Mouse (Mus musculus) stomach, embryonic 16.5 days (tissue): ENCODE results near the gene Abhd17c. TPM values are rescaled to one million over a fixed set of nuclear protein-coding genes. Genes with fewer than 3 reads are reported as not detected.

ENCODE experiments used
- ATAC-seq: fragments of 200-750 bp; cut with Nextera tagmentation; 2 replicates; pipeline ENCODE4 v1.8.0; 2017; ENCODE audit warnings: moderate number of reproducible peaks, moderate TSS enrichment; ENCODE audit not compliant: insufficient read depth, low FRiP score
- H3K27ac ChIP-seq: fragments of 300-500 bp; sonication (generic); 2 replicates; pipeline ENCODE4 v1.5.1; 2014; ENCODE audit warnings: low read length
- H3K27me3 ChIP-seq: fragments of 300-500 bp; sonication (generic); 2 replicates; pipeline ENCODE4 v1.6.1; 2014; ENCODE audit warnings: low read length, control low read depth, mixed read lengths; ENCODE audit not compliant: control insufficient read depth, insufficient read depth
- H3K36me3 ChIP-seq: fragments of 300-500 bp; sonication (generic); 2 replicates; pipeline ENCODE4 v1.6.1; 2014; ENCODE audit warnings: low read length; ENCODE audit not compliant: control insufficient read depth, insufficient read depth
- H3K4me1 ChIP-seq: fragments of 300-500 bp; sonication (generic); 2 replicates; pipeline ENCODE4 v1.6.1; 2014; ENCODE audit warnings: low read length, control low read depth, mixed read lengths; ENCODE audit not compliant: control insufficient read depth, insufficient read depth
- H3K4me2 ChIP-seq: fragments of 300-500 bp; sonication (generic); 2 replicates; pipeline ENCODE4 v1.6.1; 2014; ENCODE audit warnings: low read depth, low read length, mixed read lengths
- H3K4me3 ChIP-seq: fragments of 300-500 bp; sonication (generic); replicated peaks from 2 replicates; pipeline ENCODE4 v1.5.1; 2014; ENCODE audit warnings: mild to moderate bottlenecking, low read length
- H3K9ac ChIP-seq: fragments of 300-500 bp; sonication (generic); 2 replicates; pipeline ENCODE4 v1.6.1; 2014; ENCODE audit warnings: low read length
- H3K9me3 ChIP-seq: fragments of 300-500 bp; sonication (generic); replicated peaks from 2 replicates; pipeline ENCODE4 v1.6.1; 2016; ENCODE audit warnings: low read length, control low read depth; ENCODE audit not compliant: control insufficient read depth
- WGBS: fragments of 180-500 bp; shearing (Covaris S2); extraction: QIAGEN DNeasy Blood & Tissue Kit; methylation state at CpG from one replicate; pipeline ENCODE4 v1.1.7; 2014; 5-methylcytosine and 5-hydroxymethylcytosine counted together
- polyA plus RNA-seq: library from polyadenylated mRNA; unstranded; fragments of >200 nt; fragmentation: Nextera tagmentation; extraction: Ambion mirVana; gene quantifications from 2 replicates; pipeline ENCODE4 v1.2.1, GENCODE M21; 2015

Gene Abhd17c
- polyA plus RNA-seq, 1 experiment from 2014 or later, result 8.9 TPM

DNA sequence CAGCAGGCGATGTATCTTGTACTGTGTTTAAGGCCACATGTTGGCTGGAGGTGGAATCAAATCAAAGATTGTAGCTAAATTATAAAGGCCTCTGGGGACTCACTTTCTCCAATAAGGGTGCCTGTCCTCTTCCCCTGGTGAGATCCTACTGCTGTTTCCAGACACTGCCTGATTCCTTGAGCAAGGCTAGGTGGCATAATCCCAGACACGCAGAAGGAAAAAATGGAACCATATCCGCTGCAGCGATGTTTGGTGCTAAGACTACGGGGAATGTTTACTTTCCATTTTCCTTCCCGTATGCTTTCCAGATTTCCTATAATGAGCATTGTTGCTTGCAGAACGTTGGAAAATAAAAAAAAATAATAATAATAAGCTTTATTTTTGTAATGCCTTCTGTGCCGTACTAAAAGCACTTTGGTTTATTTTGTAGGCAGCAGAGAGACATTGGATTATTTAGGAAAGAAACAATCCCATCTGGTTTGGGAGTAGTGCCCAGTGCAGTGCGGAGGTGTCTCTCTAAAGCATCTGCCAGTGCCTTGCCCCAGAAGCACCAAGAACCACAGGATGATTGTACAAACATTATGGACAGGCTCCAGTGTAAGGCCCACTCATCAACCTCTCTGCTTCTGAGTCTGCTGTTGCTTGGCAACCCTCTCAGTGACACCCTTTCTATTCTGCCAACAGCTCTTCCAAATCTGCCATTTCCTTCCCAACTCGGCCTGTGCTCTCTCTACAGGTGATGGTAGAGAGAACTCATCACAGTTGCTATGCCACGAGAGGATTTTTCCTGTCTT lies 23.2 kb upstream of the Abhd17c start:
- no peak overlapping the region for H3K4me3 ChIP-seq
- no peaks in the 10 kb centered on the region for H3K4me1 ChIP-seq
- H3K9ac ChIP-seq, result no peak overlapping the region
- ATAC-seq, result no peak
- WGBS, result 72% methylated on average over 11 of the region's 11 CpGs
- no peak overlapping the region for H3K4me2 ChIP-seq
- no peak overlapping the region for H3K27ac ChIP-seq
- H3K9me3 ChIP-seq, result no peaks in the 10 kb centered on the region
- no peaks in the 10 kb centered on the region for H3K27me3 ChIP-seq
- no peaks in the 10 kb centered on the region for H3K36me3 ChIP-seq

DNA sequence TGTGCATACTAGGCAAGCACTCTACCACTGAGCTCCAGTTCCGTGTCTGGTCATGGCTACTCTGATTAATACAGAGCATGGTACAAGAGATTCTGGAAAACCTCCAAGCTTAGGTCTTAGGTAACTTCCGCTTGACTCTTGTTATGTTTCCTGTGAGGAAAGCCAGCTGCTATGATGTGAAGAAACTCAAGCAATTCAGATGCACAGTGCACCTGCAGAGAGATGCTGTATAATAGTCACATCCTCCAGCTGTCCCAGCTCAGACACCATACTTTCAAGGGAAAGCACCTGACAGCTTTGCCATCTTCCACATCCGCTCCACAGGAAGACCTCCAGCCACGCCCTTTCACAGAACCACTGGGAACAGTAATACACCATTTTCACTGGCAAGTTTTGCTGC lies 21.7 kb upstream of the Abhd17c start:
- H3K27ac ChIP-seq, result no peak overlapping the region
- no peak overlapping the region for H3K4me2 ChIP-seq
- ATAC-seq, result no peak
- H3K27me3 ChIP-seq, result no peaks in the 10 kb centered on the region
- H3K9ac ChIP-seq, result no peak overlapping the region
- 60% methylated on average over 4 of the region's 4 CpGs for WGBS
- H3K9me3 ChIP-seq, result no peaks in the 10 kb centered on the region
- no peaks in the 10 kb centered on the region for H3K4me1 ChIP-seq
- no peak overlapping the region for H3K4me3 ChIP-seq
- no peaks in the 10 kb centered on the region for H3K36me3 ChIP-seq

GRCm38 (mm10) chr7:84171177-84171787 lies 19.6 kb upstream of the Abhd17c start:
- H3K4me2 ChIP-seq, result no peak overlapping the region
- WGBS, result 87% methylated on average over 1 of the region's 1 CpGs
- H3K9ac ChIP-seq, result no peak overlapping the region
- H3K4me1 ChIP-seq, result no peaks in the 10 kb centered on the region
- H3K9me3 ChIP-seq, result no peaks in the 10 kb centered on the region
- ATAC-seq, result peak; percentile 62
- no peaks in the 10 kb centered on the region for H3K36me3 ChIP-seq
- no peak overlapping the region for H3K4me3 ChIP-seq
- H3K27me3 ChIP-seq, result no peaks in the 10 kb centered on the region
- no peak overlapping the region for H3K27ac ChIP-seq

DNA sequence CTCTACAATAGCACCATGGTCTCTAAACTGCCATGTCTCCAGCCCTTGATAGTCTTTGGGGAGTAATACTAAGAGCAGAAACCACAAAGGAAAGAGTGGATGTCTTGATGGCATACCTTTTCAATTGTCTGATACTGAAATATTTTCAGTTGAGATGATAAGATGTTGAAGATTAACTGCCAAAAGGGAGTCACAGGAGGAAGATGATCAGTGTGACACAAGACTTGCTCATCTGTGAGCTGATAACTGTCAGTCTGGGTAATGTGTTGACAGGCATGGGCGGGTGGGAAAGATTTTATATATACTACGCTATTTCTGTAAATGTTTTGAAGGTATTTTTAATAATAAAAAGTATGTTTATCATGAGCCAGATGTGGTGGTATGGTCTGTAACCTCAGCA lies 16.7 kb upstream of the Abhd17c start:
- Histone ChIP-seq H3K27ac (no peak overlapping the region), H3K27me3 (no peaks in the 10 kb centered on the region), H3K9ac (no peak overlapping the region), H3K4me2 (no peak overlapping the region), H3K36me3 (no peaks in the 10 kb centered on the region), H3K9me3 (no peaks in the 10 kb centered on the region), H3K4me1 (no peaks in the 10 kb centered on the region), H3K4me3 (no peak overlapping the region)
- 81% methylated on average over 2 of the region's 2 CpGs for WGBS
- no peak for ATAC-seq

- no peaks in the 10 kb centered on the region for H3K27me3 ChIP-seq
- H3K27ac ChIP-seq, result no peak overlapping the region
- H3K4me1 ChIP-seq, result no peaks in the 10 kb centered on the region
- no peaks in the 10 kb centered on the region for H3K9me3 ChIP-seq
- ATAC-seq, result no peak
- H3K4me3 ChIP-seq, result no peak overlapping the region
- H3K4me2 ChIP-seq, result no peak overlapping the region
- 61% methylated on average over 4 of the region's 4 CpGs for WGBS
- H3K36me3 ChIP-seq, result no peaks in the 10 kb centered on the region
- H3K9ac ChIP-seq, result no peak overlapping the region
Measured at GRCm38 (mm10) chr7:84166721-84167419, 15.2 kb upstream of the Abhd17c start.

DNA sequence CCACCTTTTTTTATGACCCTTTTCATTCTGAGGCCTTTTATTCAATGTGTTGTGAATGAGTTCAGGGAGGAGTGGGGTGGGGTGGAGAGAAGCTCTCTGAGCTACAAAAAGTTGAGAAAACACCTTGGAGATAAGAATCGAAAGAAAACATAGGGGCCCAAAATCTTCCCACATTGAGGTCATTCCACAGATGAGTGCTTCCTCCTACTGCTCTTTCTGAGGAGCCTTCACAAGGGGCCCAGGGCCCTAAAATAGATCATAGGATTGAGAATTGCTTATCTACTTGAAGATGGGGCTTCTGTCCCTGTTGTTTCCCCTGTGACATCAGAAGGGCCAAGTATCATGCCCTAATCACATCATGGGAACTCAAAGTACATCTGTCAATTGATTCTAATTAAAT lies 14.3 kb upstream of the Abhd17c start:
- no peak for ATAC-seq
- H3K27ac ChIP-seq, result no peak overlapping the region
- H3K4me3 ChIP-seq, result no peak overlapping the region
- H3K27me3 ChIP-seq, result no peaks in the 10 kb centered on the region
- no peaks in the 10 kb centered on the region for H3K4me1 ChIP-seq
- no peaks in the 10 kb centered on the region for H3K9me3 ChIP-seq
- no peak overlapping the region for H3K9ac ChIP-seq
- H3K4me2 ChIP-seq, result no peak overlapping the region
- H3K36me3 ChIP-seq, result no peaks in the 10 kb centered on the region
- 69% methylated on average over 1 of the region's 1 CpGs for WGBS

DNA sequence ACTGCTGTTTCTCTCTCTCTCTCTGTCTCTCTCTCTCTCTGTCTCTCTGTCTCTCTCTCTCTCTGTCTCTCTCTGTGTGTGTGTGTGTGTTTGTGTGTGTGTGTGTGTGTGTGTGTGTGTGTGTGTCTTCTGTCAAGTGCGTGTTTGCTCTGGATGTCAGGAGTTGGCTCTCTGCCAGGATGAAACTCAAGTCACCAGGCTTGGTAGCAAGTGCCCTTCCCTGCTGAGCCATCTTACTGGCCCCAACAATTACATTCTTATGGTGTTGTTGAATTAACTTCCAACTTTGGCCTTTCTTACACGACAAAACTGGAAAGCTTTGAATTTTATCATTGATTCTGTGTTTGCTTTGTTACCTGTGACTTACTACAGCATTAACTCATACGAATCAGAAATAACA lies 13.6 kb upstream of the Abhd17c start:
- Histone ChIP-seq H3K4me1 (no peaks in the 10 kb centered on the region), H3K9me3 (no peaks in the 10 kb centered on the region), H3K27me3 (no peaks in the 10 kb centered on the region), H3K4me2 (no peak overlapping the region), H3K27ac (no peak overlapping the region), H3K9ac (no peak overlapping the region), H3K36me3 (no peaks in the 10 kb centered on the region), H3K4me3 (no peak overlapping the region)
- WGBS, result 41% methylated on average over 3 of the region's 3 CpGs
- no peak for ATAC-seq

DNA sequence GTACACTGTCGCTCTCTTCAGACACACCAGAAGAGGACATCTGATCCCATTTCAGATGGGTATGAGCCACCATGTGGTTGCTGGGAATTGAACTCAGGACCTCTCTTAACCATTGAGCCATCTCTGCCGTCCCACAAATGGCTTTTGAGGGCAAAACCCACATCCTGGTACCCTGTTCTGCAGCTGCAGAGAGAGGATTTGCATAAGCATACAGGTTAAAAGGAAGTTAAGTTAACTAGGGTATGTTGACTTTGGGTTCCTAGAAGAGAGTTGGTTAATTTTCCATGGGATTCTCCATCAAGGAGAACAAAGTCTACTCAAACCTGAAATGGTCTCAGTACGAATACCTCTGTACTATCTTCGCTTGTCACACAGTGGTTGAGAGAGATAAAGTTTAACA lies 13.2 kb upstream of the Abhd17c start:
- no peaks in the 10 kb centered on the region for H3K27me3 ChIP-seq
- no peak overlapping the region for H3K4me3 ChIP-seq
- no peak for ATAC-seq
- no peak overlapping the region for H3K4me2 ChIP-seq
- H3K9ac ChIP-seq, result no peak overlapping the region
- no peak overlapping the region for H3K27ac ChIP-seq
- H3K4me1 ChIP-seq, result no peaks in the 10 kb centered on the region
- H3K36me3 ChIP-seq, result no peaks in the 10 kb centered on the region
- H3K9me3 ChIP-seq, result no peaks in the 10 kb centered on the region
- WGBS, result 57% methylated on average over 4 of the region's 4 CpGs

GRCm38 (mm10) chr7:84164419-84164818 lies 12.7 kb upstream of the Abhd17c start:
- H3K27ac ChIP-seq, result no peak overlapping the region
- no peak overlapping the region for H3K9ac ChIP-seq
- no peak overlapping the region for H3K4me2 ChIP-seq
- no peaks in the 10 kb centered on the region for H3K36me3 ChIP-seq
- H3K27me3 ChIP-seq, result no peaks in the 10 kb centered on the region
- WGBS, result 50% methylated on average over 2 of the region's 2 CpGs
- no peaks in the 10 kb centered on the region for H3K4me1 ChIP-seq
- no peak for ATAC-seq
- H3K9me3 ChIP-seq, result no peaks in the 10 kb centered on the region
- H3K4me3 ChIP-seq, result no peak overlapping the region
